Mouse (Mus musculus) megakaryocyte, embryonic 14.5 days (primary cell): ENCODE results near the gene Padi2. TPM values are rescaled to one million over a fixed set of nuclear protein-coding genes. Genes with fewer than 3 reads are reported as not detected.

Source experiments
- H3K27me3 ChIP-seq: replicated peaks from 2 replicates; pipeline ENCODE3; 2012; ENCODE audit warnings: inconsistent platforms
- H3K36me3 ChIP-seq: replicated peaks from 2 replicates; pipeline ENCODE3; 2012; ENCODE audit warnings: low read length, inconsistent platforms, mixed read lengths
- H3K4me1 ChIP-seq: 2 replicates; pipeline ENCODE4 v1.6.1; 2012; ENCODE audit warnings: inconsistent platforms
- H3K4me3 ChIP-seq: replicated peaks from 2 replicates; pipeline ENCODE3; 2012; ENCODE audit warnings: moderate library complexity, mild to moderate bottlenecking, inconsistent platforms
- H3K9me3 ChIP-seq: 2 replicates; pipeline ENCODE4 v1.6.1; 2012; ENCODE audit warnings: inconsistent platforms
- FLI1 ChIP-seq: IDR thresholded peaks from 2 replicates; pipeline ENCODE4 v1.6.1; 2012; ENCODE audit warnings: low read length, inconsistent platforms, mixed read lengths
- GATA1 ChIP-seq: IDR thresholded peaks from 3 replicates; pipeline ENCODE4 v1.6.1; 2012; ENCODE audit warnings: mixed read lengths, low read length, inconsistent platforms, borderline replicate concordance
- polyA plus RNA-seq: library from polyadenylated mRNA; stranded (reverse); fragments of >175 nt; gene quantifications from 2 replicates; pipeline ENCODE4 v1.2.3, GENCODE M21; 2012; ENCODE audit warnings: low replicate concordance; ENCODE audit not compliant: insufficient read depth

Padi2 gene
- polyA plus RNA-seq, 1 experiment = 3.3 TPM

DNA sequence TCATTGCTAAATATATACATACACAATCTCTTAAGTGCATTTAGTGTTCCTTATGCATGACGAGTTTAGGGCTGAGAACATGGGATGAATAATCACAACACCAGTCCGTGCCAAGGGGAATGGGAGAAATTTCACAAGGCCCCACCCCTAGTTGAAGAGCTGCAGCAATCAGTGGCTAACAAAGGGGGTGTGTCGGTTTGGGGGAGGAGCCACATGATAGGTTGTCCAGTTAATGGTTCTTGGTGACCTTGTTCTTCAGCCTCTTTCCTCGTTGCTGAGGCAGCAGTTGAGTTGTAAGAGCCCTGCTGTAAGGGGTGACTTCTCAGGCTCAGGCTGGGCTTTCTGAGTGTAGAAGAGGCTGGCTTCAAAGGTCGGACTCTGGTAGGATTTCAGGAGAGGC, 56.8 kb downstream of the Padi2 start:
- Histone ChIP-seq H3K36me3 (peaks cover 34% of the 10 kb centered on the region), H3K4me3 (no peak overlapping the region), H3K27me3 (no peaks in the 10 kb centered on the region), H3K4me1 (peaks cover 69% of the 10 kb centered on the region), H3K9me3 (no peaks in the 10 kb centered on the region)
- TF ChIP-seq GATA1 = no peak
- no peak for TF ChIP-seq FLI1

- Histone ChIP-seq H3K27me3 (no peaks in the 10 kb centered on the region), H3K36me3 (peaks cover 42% of the 10 kb centered on the region), H3K4me1 (peaks cover 70% of the 10 kb centered on the region), H3K9me3 (no peaks in the 10 kb centered on the region), H3K4me3 (peak overlapping the region; percentile 71)
- TF ChIP-seq GATA1 (no peak), FLI1 (no peak)
Observed at GRCm38 (mm10) chr4:140963941-140964597, 57.9 kb downstream of the Padi2 start.

- no peaks in the 10 kb centered on the region for H3K27me3 ChIP-seq
Observed at GRCm38 (mm10) chr4:140964620-140965019, 58.5 kb downstream of the Padi2 start.

DNA sequence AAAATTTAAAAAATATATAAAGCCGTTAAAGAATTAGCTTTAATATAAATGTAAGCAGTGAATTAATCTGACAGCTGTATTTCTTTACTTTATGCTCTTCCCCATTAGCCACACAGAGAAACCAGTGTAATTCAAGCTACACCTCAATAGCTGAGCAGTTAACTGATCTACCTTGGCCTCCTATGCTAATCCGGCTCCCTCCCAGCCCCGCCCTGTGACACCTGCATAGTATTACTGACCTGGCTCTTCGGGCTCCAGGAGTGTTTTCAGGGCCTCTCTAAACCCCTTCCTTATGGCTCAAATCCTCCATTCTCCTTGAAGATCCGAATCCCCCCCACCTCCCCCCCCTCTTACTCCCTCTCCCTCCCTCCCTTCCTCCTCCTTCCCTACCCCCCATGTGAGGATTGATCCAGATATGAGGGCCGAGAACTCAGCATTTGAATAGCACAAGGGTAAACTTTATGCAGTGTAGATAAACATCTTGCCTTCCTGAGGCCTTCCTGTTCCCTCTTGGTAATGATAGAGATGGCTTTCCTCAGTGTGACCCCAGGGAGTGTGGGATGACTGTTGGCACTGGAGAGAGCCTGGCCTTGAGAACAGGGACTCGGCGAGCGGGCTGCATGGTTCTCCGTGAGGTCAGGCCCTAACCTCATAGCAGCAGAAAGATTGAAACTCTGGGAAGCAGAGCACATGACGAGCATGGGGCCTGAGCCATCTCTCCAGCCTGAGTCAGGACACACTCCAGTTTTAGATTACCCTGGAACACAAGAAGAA, 61.4 kb downstream of the Padi2 start:
- no peak for TF ChIP-seq FLI1
- no peak for TF ChIP-seq GATA1
- Histone ChIP-seq H3K36me3 (peaks cover 75% of the 10 kb centered on the region), H3K27me3 (no peaks in the 10 kb centered on the region), H3K9me3 (no peaks in the 10 kb centered on the region), H3K4me1 (peaks cover 73% of the 10 kb centered on the region), H3K4me3 (no peak overlapping the region)

More at GRCm38 (mm10) chr4:140964620-140965019, 58.5 kb downstream of the Padi2 start:
- peak overlapping the region; percentile 70 for H3K4me3 ChIP-seq
- TF ChIP-seq FLI1 (no peak), GATA1 (no peak)
- peaks cover 47% of the 10 kb centered on the region for H3K36me3 ChIP-seq
- H3K9me3 ChIP-seq = no peaks in the 10 kb centered on the region
- peaks cover 74% of the 10 kb centered on the region for H3K4me1 ChIP-seq

DNA sequence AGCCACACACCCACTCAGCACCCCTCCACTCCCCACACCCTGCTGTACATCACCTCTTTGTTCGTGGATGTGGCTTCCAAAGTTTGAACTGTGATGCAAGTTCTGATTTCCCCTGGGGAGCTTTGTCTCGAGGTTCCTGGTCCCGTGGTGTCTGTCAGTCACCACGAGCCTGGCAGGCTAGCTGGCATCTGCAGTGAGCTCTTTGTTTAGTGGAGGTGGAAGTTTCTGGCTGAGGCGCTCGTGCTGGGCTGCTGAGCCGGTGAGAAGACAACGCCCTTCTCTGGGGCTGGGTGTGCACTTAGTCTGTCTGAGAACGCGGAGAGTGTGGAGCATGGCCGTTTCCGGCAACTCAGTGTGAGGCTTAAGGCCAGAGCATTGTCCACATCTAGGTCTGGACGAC, 65.5 kb downstream of the Padi2 start:
- Histone ChIP-seq H3K4me1 (peaks cover 49% of the 10 kb centered on the region), H3K36me3 (peaks cover 93% of the 10 kb centered on the region), H3K9me3 (no peaks in the 10 kb centered on the region), H3K27me3 (no peaks in the 10 kb centered on the region), H3K4me3 (peak overlapping the region; percentile 42)
- TF ChIP-seq FLI1 = no peak
- no peak for TF ChIP-seq GATA1

- H3K36me3 ChIP-seq = peaks cover 97% of the 10 kb centered on the region
- no peaks in the 10 kb centered on the region for H3K27me3 ChIP-seq
- no peak for TF ChIP-seq FLI1
- TF ChIP-seq GATA1 = no peak
- no peak overlapping the region for H3K4me3 ChIP-seq
- no peaks in the 10 kb centered on the region for H3K9me3 ChIP-seq
- peaks cover 57% of the 10 kb centered on the region for H3K4me1 ChIP-seq
Observed at GRCm38 (mm10) chr4:140974408-140974807, 68.3 kb downstream of the Padi2 start.

DNA sequence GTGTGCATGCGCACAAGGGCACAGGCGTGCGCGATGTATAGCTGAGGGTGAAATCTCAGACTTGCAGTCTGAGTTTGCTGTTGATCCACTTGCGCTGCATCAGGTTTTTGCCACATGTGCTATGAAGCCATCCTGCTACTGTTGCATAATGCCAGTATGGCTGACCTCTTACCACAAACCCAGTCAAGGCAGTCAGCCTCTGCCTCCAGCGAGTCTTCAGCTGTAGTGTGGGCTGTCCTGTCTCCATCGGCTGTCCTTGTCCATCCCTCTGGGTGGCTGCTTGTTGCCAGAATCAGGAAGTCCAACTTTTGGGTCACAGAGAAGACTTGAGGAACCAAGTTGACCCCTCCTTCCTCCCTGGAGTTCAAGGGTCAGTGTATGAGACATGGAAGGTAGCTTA, 69.2 kb downstream of the Padi2 start:
- H3K9me3 ChIP-seq = peaks cover under 1% of the 10 kb centered on the region; the same call in 1 of the 2 replicates
- H3K27me3 ChIP-seq = no peaks in the 10 kb centered on the region
- H3K4me3 ChIP-seq = no peak overlapping the region
- TF ChIP-seq GATA1 (no peak), FLI1 (no peak)
- H3K36me3 ChIP-seq = peaks cover 99% of the 10 kb centered on the region
- H3K4me1 ChIP-seq = peaks cover 51% of the 10 kb centered on the region

- H3K9me3 ChIP-seq = peaks cover 16% of the 10 kb centered on the region
- H3K36me3 ChIP-seq = peaks cover 95% of the 10 kb centered on the region
- TF ChIP-seq FLI1 (no peak), GATA1 (no peak)
- no peak overlapping the region for H3K4me3 ChIP-seq
- no peaks in the 10 kb centered on the region for H3K27me3 ChIP-seq
- H3K4me1 ChIP-seq = peaks cover 43% of the 10 kb centered on the region
Observed at GRCm38 (mm10) chr4:140977278-140977677, 71.1 kb downstream of the Padi2 start.

DNA sequence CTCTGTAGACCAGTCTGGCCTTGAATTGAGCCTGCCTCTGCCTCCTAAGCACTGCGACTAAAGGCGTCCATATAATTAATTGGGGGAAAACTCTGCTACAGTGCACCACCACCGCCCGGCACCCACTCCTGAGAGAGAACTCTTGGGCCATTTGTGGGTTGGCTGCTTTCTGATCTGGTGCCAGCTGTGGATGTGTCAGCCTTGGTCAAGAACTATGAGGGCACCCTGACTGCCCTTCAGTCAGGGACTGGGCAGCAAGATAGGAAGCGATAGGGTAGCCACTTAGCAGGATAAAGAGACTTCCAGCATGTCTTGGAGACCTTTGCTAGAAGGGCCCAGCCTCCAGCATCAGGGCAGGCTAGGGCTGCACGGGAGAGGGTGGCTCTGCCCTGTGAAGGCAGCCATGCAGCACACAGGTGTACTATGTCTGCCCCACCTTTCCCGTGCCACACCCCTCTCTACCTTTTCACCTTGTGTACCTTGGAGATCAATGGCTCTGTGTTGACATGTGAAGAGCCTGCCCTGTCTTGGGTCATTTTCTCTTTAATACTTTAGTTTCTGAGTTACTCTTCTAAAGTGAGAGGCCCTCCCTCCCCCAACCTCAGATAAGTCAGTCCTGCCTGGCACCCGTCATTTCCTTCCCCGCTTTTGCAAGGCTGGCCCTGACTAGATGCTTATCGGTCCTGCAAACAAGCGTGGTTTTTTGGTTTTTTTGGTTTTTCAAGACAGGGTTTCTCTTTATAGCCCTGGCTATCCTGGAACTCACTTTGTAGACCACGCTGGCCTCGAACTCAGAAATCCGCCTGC, 71.9 kb downstream of the Padi2 start:
- TF ChIP-seq FLI1 (no peak), GATA1 (no peak)
- peaks cover 16% of the 10 kb centered on the region for H3K9me3 ChIP-seq
- peaks cover 51% of the 10 kb centered on the region for H3K4me1 ChIP-seq
- H3K36me3 ChIP-seq = peaks cover 87% of the 10 kb centered on the region
- peak overlapping the region; percentile 83 for H3K4me3 ChIP-seq
- no peaks in the 10 kb centered on the region for H3K27me3 ChIP-seq
